Mouse (Mus musculus): ENCODE measurements around the gene Guca2a. TPM values are rescaled to one million over a fixed set of nuclear protein-coding genes. Genes with fewer than 3 reads are reported as not detected.

Gene Guca2a
- polyA plus RNA-seq (2014; fragmentation: Nextera tagmentation; extraction: Ambion mirVana) = not detected in 2 replicates

DNA sequence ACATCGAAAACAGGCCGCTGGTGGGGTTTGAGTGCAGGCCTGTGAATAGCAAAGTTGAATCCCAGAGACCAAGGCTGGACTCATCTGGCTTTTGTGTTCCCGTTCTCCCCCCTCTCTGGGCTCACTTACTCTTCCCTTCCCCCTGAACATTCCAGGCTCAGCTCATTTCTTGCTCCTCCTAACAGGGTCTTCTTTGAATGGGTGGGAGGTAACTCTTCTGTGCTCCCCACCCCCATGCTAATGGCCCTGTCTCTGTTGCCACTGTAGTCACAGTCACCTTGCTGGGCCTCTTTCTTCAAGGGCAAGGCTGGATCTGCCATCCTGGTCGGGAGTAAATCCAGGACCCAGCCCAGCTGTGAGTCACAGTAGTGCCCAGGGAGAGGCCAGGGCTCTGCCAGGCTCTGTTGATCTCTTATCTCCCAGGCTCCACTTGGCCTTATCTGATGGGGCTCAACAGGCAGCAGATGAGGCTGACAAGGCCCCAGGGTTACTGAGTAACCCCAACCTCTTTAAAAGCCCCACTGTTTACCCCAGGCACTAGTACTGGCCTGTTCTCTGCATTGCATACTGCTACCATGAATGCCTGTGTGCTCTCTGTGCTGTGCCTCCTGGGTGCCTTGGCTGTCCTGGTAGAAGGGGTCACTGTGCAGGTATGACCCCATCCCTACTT, at the start of gene Guca2a:
Gene Guca2a, plus strand, starts transcription at position 529 of the 670 bp plus-strand sequence.
- H3K4me3 ChIP-seq (ENCODE audit: low read depth, low read length) = no peak within 1 kb of the TSS
- no peaks in the 10 kb centered on the region for H3K36me3 ChIP-seq (ENCODE audit: control insufficient read depth, insufficient read depth, low read length)
- no peaks in the 10 kb centered on the region for H3K9me3 ChIP-seq (ENCODE audit: control insufficient read depth, low read length)
- no peaks in the 10 kb centered on the region for H3K27me3 ChIP-seq (ENCODE audit: control insufficient read depth, insufficient read depth, low read length)
- H3K27ac ChIP-seq (ENCODE audit: low read depth, low read length) = no peak within 1 kb of the TSS
- H3K9ac ChIP-seq (ENCODE audit: low read length) = no peak within 1 kb of the TSS
- no peak for ATAC-seq (replicated peaks; ENCODE audit: low FRiP score)
- WGBS = 81% methylated on average over 4 of the region's 4 CpGs
- no peak within 1 kb of the TSS for H3K4me2 ChIP-seq (ENCODE audit: low read depth, low read length, severe bottlenecking)
- no peaks in the 10 kb centered on the region; the same call in 1 of the 2 replicates for H3K4me1 ChIP-seq (replicated peaks; ENCODE audit: control insufficient read depth, insufficient read depth, low read length)
- DNase-seq (ENCODE audit: low spot score) = no peak

DNA sequence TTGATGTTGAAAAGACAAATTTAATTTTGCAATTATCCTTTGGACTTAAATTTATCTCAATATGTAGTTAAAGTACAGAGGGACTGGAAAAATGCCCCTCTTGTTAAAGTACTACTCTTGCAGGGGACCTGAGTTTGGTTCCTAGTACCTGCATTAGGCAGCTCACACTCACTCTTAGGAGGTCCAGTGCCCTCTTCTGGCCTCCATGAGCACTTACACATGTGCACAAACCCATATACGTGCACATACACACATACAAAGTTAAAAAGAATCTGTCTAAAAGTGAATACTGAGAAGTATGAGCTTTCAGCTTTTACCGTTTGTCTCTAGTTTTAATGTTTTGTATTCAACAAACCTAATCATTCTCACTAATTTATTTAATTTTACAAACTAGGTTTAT, 49.5 kb upstream of the Guca2a start:
- H3K4me2 ChIP-seq (ENCODE audit: low read depth, low read length, severe bottlenecking) = no peak overlapping the region
- H3K4me1 ChIP-seq (replicated peaks; ENCODE audit: control insufficient read depth, insufficient read depth, low read length) = no peaks in the 10 kb centered on the region
- no peak overlapping the region for H3K4me3 ChIP-seq (ENCODE audit: low read depth, low read length)
- no peak for DNase-seq (ENCODE audit: low spot score)
- H3K9me3 ChIP-seq (ENCODE audit: control insufficient read depth, low read length) = no peaks in the 10 kb centered on the region
- no peak for ATAC-seq (replicated peaks; ENCODE audit: low FRiP score)
- no peaks in the 10 kb centered on the region for H3K27me3 ChIP-seq (ENCODE audit: control insufficient read depth, insufficient read depth, low read length)
- H3K9ac ChIP-seq (ENCODE audit: low read length) = no peak overlapping the region
- H3K27ac ChIP-seq (ENCODE audit: low read depth, low read length) = no peak overlapping the region
- WGBS = 95% methylated on average over 2 of the region's 2 CpGs
- H3K36me3 ChIP-seq (ENCODE audit: control insufficient read depth, insufficient read depth, low read length) = no peaks in the 10 kb centered on the region; the same call in 1 of the 2 replicates

GRCm38 (mm10) chr4:119589423-119589822, 48.1 kb upstream of the Guca2a start:
- H3K27me3 ChIP-seq (ENCODE audit: control insufficient read depth, insufficient read depth, low read length) = no peaks in the 10 kb centered on the region
- no peaks in the 10 kb centered on the region for H3K9me3 ChIP-seq (ENCODE audit: control insufficient read depth, low read length)
- ATAC-seq (replicated peaks; ENCODE audit: low FRiP score) = no peak
- H3K9ac ChIP-seq (ENCODE audit: low read length) = no peak overlapping the region
- no peak overlapping the region for H3K27ac ChIP-seq (ENCODE audit: low read depth, low read length)
- H3K4me1 ChIP-seq (replicated peaks; ENCODE audit: control insufficient read depth, insufficient read depth, low read length) = no peaks in the 10 kb centered on the region
- H3K36me3 ChIP-seq (ENCODE audit: control insufficient read depth, insufficient read depth, low read length) = no peaks in the 10 kb centered on the region; the same call in 1 of the 2 replicates
- H3K4me2 ChIP-seq (ENCODE audit: low read depth, low read length, severe bottlenecking) = no peak overlapping the region
- DNase-seq (ENCODE audit: low spot score) = no peak
- WGBS = 91% methylated on average over 2 of the region's 2 CpGs
- H3K4me3 ChIP-seq (ENCODE audit: low read depth, low read length) = no peak overlapping the region

- 82% methylated on average over 1 of the region's 1 CpGs for WGBS
- no peak for ATAC-seq (replicated peaks; ENCODE audit: low FRiP score)
- no peaks in the 10 kb centered on the region; the same call in 1 of the 2 replicates for H3K36me3 ChIP-seq (ENCODE audit: control insufficient read depth, insufficient read depth, low read length)
- no peak overlapping the region for H3K4me2 ChIP-seq (ENCODE audit: low read depth, low read length, severe bottlenecking)
- no peak for DNase-seq (ENCODE audit: low spot score)
- H3K9ac ChIP-seq (ENCODE audit: low read length) = no peak overlapping the region
- H3K27ac ChIP-seq (ENCODE audit: low read depth, low read length) = no peak overlapping the region
- no peak overlapping the region for H3K4me3 ChIP-seq (ENCODE audit: low read depth, low read length)
- no peaks in the 10 kb centered on the region for H3K4me1 ChIP-seq (replicated peaks; ENCODE audit: control insufficient read depth, insufficient read depth, low read length)
- no peaks in the 10 kb centered on the region for H3K9me3 ChIP-seq (ENCODE audit: control insufficient read depth, low read length)
- H3K27me3 ChIP-seq (ENCODE audit: control insufficient read depth, insufficient read depth, low read length) = no peaks in the 10 kb centered on the region
Observed at GRCm38 (mm10) chr4:119590027-119590426, 47.5 kb upstream of the Guca2a start.

GRCm38 (mm10) chr4:119592479-119592878, 45.0 kb upstream of the Guca2a start:
- H3K4me3 ChIP-seq (ENCODE audit: low read depth, low read length) = no peak overlapping the region

GRCm38 (mm10) chr4:119594331-119594730, 43.2 kb upstream of the Guca2a start:
- WGBS = 96% methylated on average over 14 of the region's 14 CpGs
- Histone ChIP-seq H3K9me3 (ENCODE audit: control insufficient read depth, low read length) (no peaks in the 10 kb centered on the region), H3K27me3 (ENCODE audit: control insufficient read depth, insufficient read depth, low read length) (no peaks in the 10 kb centered on the region), H3K36me3 (ENCODE audit: control insufficient read depth, insufficient read depth, low read length) (no peaks in the 10 kb centered on the region), H3K4me2 (ENCODE audit: low read depth, low read length, severe bottlenecking) (no peak overlapping the region), H3K4me3 (ENCODE audit: low read depth, low read length) (no peak overlapping the region), H3K27ac (ENCODE audit: low read depth, low read length) (no peak overlapping the region), H3K4me1 (replicated peaks; ENCODE audit: control insufficient read depth, insufficient read depth, low read length) (no peaks in the 10 kb centered on the region), H3K9ac (ENCODE audit: low read length) (no peak overlapping the region)
- ATAC-seq (replicated peaks; ENCODE audit: low FRiP score) (no peak), DNase-seq (ENCODE audit: low spot score) (no peak)

More at GRCm38 (mm10) chr4:119592479-119592878, 45.0 kb upstream of the Guca2a start:
- H3K9ac ChIP-seq (ENCODE audit: low read length) = no peak overlapping the region
- DNase-seq (ENCODE audit: low spot score) (no peak), ATAC-seq (replicated peaks; ENCODE audit: low FRiP score) (no peak)
- no peak overlapping the region for H3K4me2 ChIP-seq (ENCODE audit: low read depth, low read length, severe bottlenecking)
- no peaks in the 10 kb centered on the region for H3K27me3 ChIP-seq (ENCODE audit: control insufficient read depth, insufficient read depth, low read length)
- no peaks in the 10 kb centered on the region for H3K9me3 ChIP-seq (ENCODE audit: control insufficient read depth, low read length)
- no peak overlapping the region for H3K27ac ChIP-seq (ENCODE audit: low read depth, low read length)
- WGBS = 74% methylated on average over 3 of the region's 3 CpGs
- H3K4me1 ChIP-seq (replicated peaks; ENCODE audit: control insufficient read depth, insufficient read depth, low read length) = no peaks in the 10 kb centered on the region
- no peaks in the 10 kb centered on the region; the same call in 1 of the 2 replicates for H3K36me3 ChIP-seq (ENCODE audit: control insufficient read depth, insufficient read depth, low read length)

GRCm38 (mm10) chr4:119599605-119600004, 37.9 kb upstream of the Guca2a start:
- 81% methylated on average over 1 of the region's 1 CpGs for WGBS

DNA sequence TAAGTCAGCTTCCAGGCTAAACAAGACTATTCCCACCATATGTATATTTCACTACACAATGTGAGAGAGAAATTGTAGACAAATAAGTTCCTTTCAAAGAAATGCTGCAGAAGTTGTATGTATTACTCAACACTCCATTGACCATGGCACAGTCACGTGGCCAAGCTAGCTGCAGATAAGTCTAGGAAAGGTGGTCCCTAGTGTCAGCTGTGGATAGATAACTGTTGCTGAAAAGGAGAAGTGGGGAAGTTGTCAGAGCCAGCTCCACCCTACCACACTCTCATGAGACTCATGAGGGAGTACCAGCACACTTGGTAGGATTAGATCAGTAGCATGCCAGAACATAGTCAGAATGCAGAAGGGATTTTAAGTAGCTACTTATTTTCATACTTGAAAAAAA, 28.0 kb upstream of the Guca2a start:
- Histone ChIP-seq H3K36me3 (ENCODE audit: control insufficient read depth, insufficient read depth, low read length) (no peaks in the 10 kb centered on the region; the same call in 1 of the 2 replicates), H3K9ac (ENCODE audit: low read length) (no peak overlapping the region), H3K27ac (ENCODE audit: low read depth, low read length) (no peak overlapping the region), H3K9me3 (ENCODE audit: control insufficient read depth, low read length) (no peaks in the 10 kb centered on the region; the same call in 1 of the 2 replicates), H3K4me3 (ENCODE audit: low read depth, low read length) (no peak overlapping the region), H3K27me3 (ENCODE audit: control insufficient read depth, insufficient read depth, low read length) (no peaks in the 10 kb centered on the region), H3K4me1 (replicated peaks; ENCODE audit: control insufficient read depth, insufficient read depth, low read length) (no peaks in the 10 kb centered on the region), H3K4me2 (ENCODE audit: low read depth, low read length, severe bottlenecking) (no peak overlapping the region)
- DNase-seq (ENCODE audit: low spot score) (no peak), ATAC-seq (replicated peaks; ENCODE audit: low FRiP score) (no peak)
- 89% methylated on average over 1 of the region's 1 CpGs for WGBS

More at GRCm38 (mm10) chr4:119599605-119600004, 37.9 kb upstream of the Guca2a start:
- no peak for ATAC-seq (replicated peaks; ENCODE audit: low FRiP score)
- H3K36me3 ChIP-seq (ENCODE audit: control insufficient read depth, insufficient read depth, low read length) = no peaks in the 10 kb centered on the region
- no peaks in the 10 kb centered on the region for H3K4me1 ChIP-seq (replicated peaks; ENCODE audit: control insufficient read depth, insufficient read depth, low read length)
- no peak overlapping the region for H3K4me2 ChIP-seq (ENCODE audit: low read depth, low read length, severe bottlenecking)
- H3K27ac ChIP-seq (ENCODE audit: low read depth, low read length) = no peak overlapping the region
- no peak for DNase-seq (ENCODE audit: low spot score)
- H3K4me3 ChIP-seq (ENCODE audit: low read depth, low read length) = no peak overlapping the region
- H3K9ac ChIP-seq (ENCODE audit: low read length) = no peak overlapping the region
- no peaks in the 10 kb centered on the region for H3K27me3 ChIP-seq (ENCODE audit: control insufficient read depth, insufficient read depth, low read length)
- H3K9me3 ChIP-seq (ENCODE audit: control insufficient read depth, low read length) = no peaks in the 10 kb centered on the region

DNA sequence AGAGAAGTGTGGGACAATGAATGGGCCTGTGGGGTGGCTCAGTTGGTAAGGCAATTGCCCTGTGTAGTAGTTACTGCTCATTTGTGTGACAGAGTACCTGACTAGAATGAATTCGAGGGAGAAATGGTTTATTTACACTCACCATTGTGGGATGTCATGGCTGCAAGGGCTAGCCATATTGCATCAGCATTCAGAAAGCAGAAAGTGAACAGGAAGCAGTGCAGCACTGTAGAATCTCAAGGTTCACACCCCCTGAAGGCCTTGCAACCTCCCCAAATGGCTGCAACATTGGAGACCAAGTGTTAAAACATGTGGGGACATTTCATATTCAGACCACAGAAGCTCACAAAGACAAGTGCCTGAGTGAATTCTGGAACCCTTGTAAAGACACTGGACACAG, 23.4 kb upstream of the Guca2a start:
- no peak overlapping the region for H3K27ac ChIP-seq (ENCODE audit: low read depth, low read length)
- no peak overlapping the region for H3K9ac ChIP-seq (ENCODE audit: low read length)
- no peaks in the 10 kb centered on the region for H3K27me3 ChIP-seq (ENCODE audit: control insufficient read depth, insufficient read depth, low read length)
- DNase-seq (ENCODE audit: low spot score) = no peak
- ATAC-seq (replicated peaks; ENCODE audit: low FRiP score) = no peak
- WGBS = 86% methylated on average over 1 of the region's 1 CpGs
- no peaks in the 10 kb centered on the region for H3K4me1 ChIP-seq (replicated peaks; ENCODE audit: control insufficient read depth, insufficient read depth, low read length)
- H3K9me3 ChIP-seq (ENCODE audit: control insufficient read depth, low read length) = no peaks in the 10 kb centered on the region
- no peaks in the 10 kb centered on the region for H3K36me3 ChIP-seq (ENCODE audit: control insufficient read depth, insufficient read depth, low read length)
- no peak overlapping the region for H3K4me2 ChIP-seq (ENCODE audit: low read depth, low read length, severe bottlenecking)
- H3K4me3 ChIP-seq (ENCODE audit: low read depth, low read length) = no peak overlapping the region

All from forebrain, embryonic 11.5 days (tissue).